ENCODE assay signal across 18 mouse cellular contexts in the genomic region with DNA sequence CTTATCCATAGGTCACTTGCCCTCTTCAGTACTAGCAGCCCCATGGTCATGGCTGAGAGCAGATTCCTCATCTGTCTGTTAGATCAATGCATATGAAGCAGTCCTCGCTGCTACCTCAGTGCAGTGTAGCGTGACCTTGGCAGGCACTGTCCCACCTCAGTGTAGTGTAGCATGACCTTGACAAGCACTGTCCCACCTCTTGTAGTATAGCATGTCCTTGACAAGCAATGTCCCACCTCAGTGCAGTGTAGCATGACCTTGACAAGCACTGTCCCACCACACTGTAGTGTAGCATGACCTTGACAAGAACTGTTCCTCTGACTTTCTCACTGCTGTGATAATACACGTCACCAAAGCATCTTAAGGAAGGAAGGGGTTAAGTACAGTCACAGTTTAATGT.
DNase-seq lines count a peak whose midpoint lies in the region; ATAC-seq and TF ChIP-seq lines count a peak whose summit lies in the region.
"Had no signal": no experiment of that assay in that cellular context is flagged by ENCODE, and none has a peak within 500 bp of the region (broad histone marks: within the 10 kb centered on the region; RNA-seq: fewer than 3 reads in every experiment).

No protein-coding gene starts in this region.

- 0 out of 2 replicates have a peak, but pooled peaks have one; percentile 26 for ATAC-seq in heart, embryonic 11.5 days (replicated peaks; ENCODE audit: insufficient number of reproducible peaks, low FRiP score, low TSS enrichment)
- peak; percentile 48; the same call in 1 of the 2 replicates for ATAC-seq in kidney, postnatal 0 days (replicated peaks; ENCODE audit: low FRiP score, low read depth)
- ATAC-seq in midbrain, postnatal 0 days (ENCODE audit: low FRiP score) = 0 out of 2 replicates have a peak, but pooled peaks have one; percentile 52
- no peak for ATAC-seq in midbrain, embryonic 13.5 days
- ATAC-seq in neural tube, embryonic 14.5 days (ENCODE audit: low read depth) = peak; percentile 55; the same call in 1 of the 2 replicates
- ATAC-seq: forebrain, embryonic 15.5 days; lung, postnatal 0 days had no signal

- no peak overlapping the region for H3K27ac ChIP-seq in heart, embryonic 11.5 days (ENCODE audit: low read depth, low read length)
- no peak overlapping the region for H3K27ac ChIP-seq in kidney, postnatal 0 days
- H3K27ac ChIP-seq in midbrain, postnatal 0 days (ENCODE audit: low read depth, low read length) = no peak overlapping the region
- H3K27ac ChIP-seq in midbrain, embryonic 13.5 days = no peak overlapping the region
- no peak overlapping the region for H3K27ac ChIP-seq in neural tube, embryonic 14.5 days (ENCODE audit: low read depth, low read length)
- H3K27ac ChIP-seq: forebrain, embryonic 15.5 days; limb, embryonic 15.5 days; neural tube, embryonic 13.5 days had no signal

- TF ChIP-seq CTCF in kidney, postnatal 0 days (IDR thresholded peaks at IDR 0.05; ENCODE audit: low read depth) = no peak
- TF ChIP-seq CTCF in midbrain, postnatal 0 days (IDR thresholded peaks at IDR 0.05) = no peak

- WGBS in heart, embryonic 11.5 days (ENCODE audit: insufficient replicate concordance) = 87% methylated on average over 3 of the region's 3 CpGs
- 82% methylated on average over 3 of the region's 3 CpGs for WGBS in kidney, postnatal 0 days
- WGBS in midbrain, postnatal 0 days = 94% methylated on average over 3 of the region's 3 CpGs
- 89% methylated on average over 3 of the region's 3 CpGs for WGBS in midbrain, embryonic 13.5 days
- WGBS in neural tube, embryonic 14.5 days = 94% methylated on average over 3 of the region's 3 CpGs

- no peaks in the 10 kb centered on the region; the same call in 1 of the 2 replicates for H3K36me3 ChIP-seq in heart, embryonic 11.5 days (ENCODE audit: control insufficient read depth, insufficient read depth, low read length)
- 0 out of 2 replicates have a peak, but pooled peaks cover 3% of the 10 kb centered on the region for H3K36me3 ChIP-seq in kidney, postnatal 0 days (ENCODE audit: insufficient read depth, low read length)
- H3K36me3 ChIP-seq in midbrain, postnatal 0 days (ENCODE audit: insufficient read depth, low read length) = peaks cover 6% of the 10 kb centered on the region; the same call in 1 of the 2 replicates
- H3K36me3 ChIP-seq in midbrain, embryonic 13.5 days = no peaks in the 10 kb centered on the region; the same call in 1 of the 2 replicates
- H3K36me3 ChIP-seq in neural tube, embryonic 14.5 days (ENCODE audit: control insufficient read depth, insufficient read depth, low read length) = no peaks in the 10 kb centered on the region
- H3K36me3 ChIP-seq: limb, embryonic 15.5 days had no signal

- no peaks in the 10 kb centered on the region for H3K4me1 ChIP-seq in heart, embryonic 11.5 days (ENCODE audit: control insufficient read depth, insufficient read depth, low read length)
- H3K4me1 ChIP-seq in kidney, postnatal 0 days (replicated peaks; ENCODE audit: insufficient read depth, low read length) = no peaks in the 10 kb centered on the region
- no peaks in the 10 kb centered on the region for H3K4me1 ChIP-seq in midbrain, postnatal 0 days (ENCODE audit: insufficient read depth, low read length)
- H3K4me1 ChIP-seq in midbrain, embryonic 13.5 days (replicated peaks) = no peaks in the 10 kb centered on the region
- no peaks in the 10 kb centered on the region for H3K4me1 ChIP-seq in neural tube, embryonic 14.5 days (ENCODE audit: control insufficient read depth, insufficient read depth, low read length)
- H3K4me1 ChIP-seq: forebrain, embryonic 15.5 days; limb, embryonic 15.5 days; neural tube, embryonic 13.5 days had no signal

- H3K4me2 ChIP-seq in heart, embryonic 11.5 days = no peak overlapping the region
- no peak overlapping the region for H3K4me2 ChIP-seq in kidney, postnatal 0 days (ENCODE audit: low read length)
- no peak overlapping the region for H3K4me2 ChIP-seq in midbrain, postnatal 0 days (ENCODE audit: low read depth, low read length, poor library complexity, severe bottlenecking)
- no peak overlapping the region for H3K4me2 ChIP-seq in midbrain, embryonic 13.5 days (replicated peaks)
- H3K4me2 ChIP-seq in neural tube, embryonic 14.5 days (ENCODE audit: low read depth, low read length) = no peak overlapping the region
- H3K4me2 ChIP-seq: forebrain, embryonic 15.5 days; limb, embryonic 15.5 days; neural tube, embryonic 13.5 days had no signal

- H3K9me3 ChIP-seq in heart, embryonic 11.5 days (replicated peaks; ENCODE audit: control insufficient read depth, low read length) = no peaks in the 10 kb centered on the region
- no peaks in the 10 kb centered on the region for H3K9me3 ChIP-seq in kidney, postnatal 0 days (replicated peaks; ENCODE audit: low read length)
- no peaks in the 10 kb centered on the region for H3K9me3 ChIP-seq in midbrain, postnatal 0 days (ENCODE audit: low read length)
- no peaks in the 10 kb centered on the region for H3K9me3 ChIP-seq in midbrain, embryonic 13.5 days
- H3K9me3 ChIP-seq in neural tube, embryonic 14.5 days (ENCODE audit: control insufficient read depth, low read length) = no peaks in the 10 kb centered on the region
- H3K9me3 ChIP-seq: forebrain, embryonic 15.5 days; limb, embryonic 15.5 days; neural tube, embryonic 13.5 days had no signal

- no peaks in the 10 kb centered on the region for H3K27me3 ChIP-seq in heart, embryonic 11.5 days (ENCODE audit: control insufficient read depth, insufficient read depth, low read length)
- H3K27me3 ChIP-seq in kidney, postnatal 0 days (ENCODE audit: insufficient read depth, low read length) = no peaks in the 10 kb centered on the region
- no peaks in the 10 kb centered on the region for H3K27me3 ChIP-seq in midbrain, postnatal 0 days (ENCODE audit: insufficient read depth, low read length)
- no peaks in the 10 kb centered on the region for H3K27me3 ChIP-seq in midbrain, embryonic 13.5 days
- H3K27me3 ChIP-seq in neural tube, embryonic 14.5 days (ENCODE audit: control insufficient read depth, insufficient read depth, low read length) = no peaks in the 10 kb centered on the region
- H3K27me3 ChIP-seq: forebrain, embryonic 15.5 days; limb, embryonic 15.5 days; neural tube, embryonic 13.5 days had no signal

- DNase-seq in heart, adult 8-10 months (ENCODE audit: low spot score) = no peak
- no peak for DNase-seq in kidney, postnatal 0 days (ENCODE audit: low spot score)
- DNase-seq in kidney, adult 18-20 months = no peak
- DNase-seq in midbrain, postnatal 0 days (ENCODE audit: low spot score) = no peak
- no peak for DNase-seq in gastrocnemius, adult 18-20 months (ENCODE audit: low spot score)
- DNase-seq: adrenal gland, adult 2 months; B cell, adult 2 months; cerebellum, adult 11 months; cerebellum, postnatal 36 days; kidney, adult 9 months; thymus, adult 2 months had no signal

- H3K9ac ChIP-seq in heart, embryonic 11.5 days (ENCODE audit: low read depth, low read length) = no peak overlapping the region
- H3K9ac ChIP-seq in kidney, postnatal 0 days (ENCODE audit: low read depth, low read length) = no peak overlapping the region
- H3K9ac ChIP-seq in midbrain, postnatal 0 days (replicated peaks; ENCODE audit: low read length, poor library complexity, severe bottlenecking) = no peak overlapping the region
- H3K9ac ChIP-seq in midbrain, embryonic 13.5 days (replicated peaks) = no peak overlapping the region
- H3K9ac ChIP-seq in neural tube, embryonic 14.5 days (replicated peaks; ENCODE audit: low read depth, low read length) = no peak overlapping the region
- H3K9ac ChIP-seq: forebrain, embryonic 15.5 days; limb, embryonic 15.5 days; neural tube, embryonic 13.5 days had no signal

- H3K4me3 ChIP-seq in heart, embryonic 11.5 days (ENCODE audit: low read depth, low read length) = no peak overlapping the region
- H3K4me3 ChIP-seq in kidney, postnatal 0 days (replicated peaks; ENCODE audit: low read depth, low read length) = no peak overlapping the region
- no peak overlapping the region for H3K4me3 ChIP-seq in midbrain, postnatal 0 days (ENCODE audit: low read depth, low read length)
- no peak overlapping the region for H3K4me3 ChIP-seq in midbrain, embryonic 13.5 days (replicated peaks)
- H3K4me3 ChIP-seq in neural tube, embryonic 14.5 days (ENCODE audit: low read depth, low read length) = no peak overlapping the region
- H3K4me3 ChIP-seq: forebrain, embryonic 15.5 days; limb, embryonic 15.5 days; neural tube, embryonic 13.5 days had no signal
